Mouse (Mus musculus): ENCODE results near the gene Dbndd1. TPM values are rescaled to one million over a fixed set of nuclear protein-coding genes. Genes with fewer than 3 reads are reported as not detected.
"Not testable (repeated sequence)": the region's sequence is repeated elsewhere in the genome, so short reads cannot be mapped to it uniquely, and the experiment has no call there.

Dbndd1 gene
- 10 to 100 TPM; 13.2 to 15.8 TPM for total RNA-seq (2021)

DNA sequence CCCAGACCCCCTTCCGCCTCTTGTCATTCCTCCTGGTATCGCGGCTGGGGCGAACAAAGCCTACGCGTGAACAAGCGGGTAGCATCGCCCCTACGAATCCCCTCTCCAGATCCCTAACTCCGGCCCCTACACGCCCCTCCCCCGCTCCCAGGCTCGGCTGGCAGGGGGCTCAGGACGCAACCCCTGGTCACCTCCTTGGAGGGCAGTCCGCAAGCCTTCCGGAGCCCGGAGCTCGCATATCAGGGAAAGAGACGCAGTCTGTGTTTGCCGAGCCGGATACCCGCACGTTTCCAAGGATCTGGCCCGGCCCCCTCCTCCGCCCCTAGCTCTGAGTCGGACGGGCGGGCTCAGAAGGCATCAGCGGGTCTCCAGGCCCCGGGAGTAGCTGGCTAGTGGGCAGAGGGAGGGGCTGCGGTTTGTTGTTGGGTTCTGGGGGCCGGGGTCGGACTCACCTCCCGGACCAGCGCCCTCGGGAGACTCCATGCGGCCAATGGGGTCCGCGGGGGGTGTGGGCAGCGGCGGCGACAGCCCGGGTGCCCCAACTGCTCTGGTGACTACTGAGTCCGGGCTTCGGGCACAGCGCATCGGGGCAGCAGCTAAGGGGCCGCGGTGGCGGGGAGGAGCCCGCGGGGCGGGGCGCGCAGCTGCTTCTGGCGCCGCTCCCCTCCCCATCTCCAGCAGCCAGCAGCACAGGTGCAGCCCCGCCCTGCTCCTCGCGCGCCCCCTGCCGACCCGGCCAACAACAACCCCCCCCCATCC is at the start of gene Dbndd1:
Gene Dbndd1, minus strand, starts transcription at position 683 of the 759 bp plus-strand sequence.
- DNase-seq (ENCODE audit: low spot score in 2 of 2) = peak; percentile 40 to 49
- intact Hi-C loops (cut with DNase I) = no loop called here

DNA sequence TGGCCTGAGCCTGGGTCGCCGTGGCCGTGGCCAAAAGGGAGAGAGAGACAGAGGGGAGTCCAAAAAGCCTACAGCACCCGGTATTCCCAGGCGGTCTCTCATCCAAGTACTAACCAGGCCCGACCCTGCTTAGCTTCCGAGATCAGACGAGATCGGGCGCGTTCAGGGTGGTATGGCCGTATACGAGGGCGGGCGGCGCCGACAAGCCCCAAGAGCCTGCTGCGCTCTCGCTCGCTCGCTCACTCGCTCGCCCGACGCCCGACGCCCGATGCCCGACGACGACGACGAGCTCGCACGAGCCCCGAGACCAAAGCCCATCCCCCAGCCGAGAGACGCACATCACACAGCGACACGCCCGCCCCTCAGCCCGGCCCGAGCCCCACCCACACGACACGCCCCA is 49.0 kb upstream of the Dbndd1 start:
- DNase-seq (ENCODE audit: low spot score in 2 of 2); intact Hi-C loops (cut with DNase I): not testable (repeated sequence)

DNA sequence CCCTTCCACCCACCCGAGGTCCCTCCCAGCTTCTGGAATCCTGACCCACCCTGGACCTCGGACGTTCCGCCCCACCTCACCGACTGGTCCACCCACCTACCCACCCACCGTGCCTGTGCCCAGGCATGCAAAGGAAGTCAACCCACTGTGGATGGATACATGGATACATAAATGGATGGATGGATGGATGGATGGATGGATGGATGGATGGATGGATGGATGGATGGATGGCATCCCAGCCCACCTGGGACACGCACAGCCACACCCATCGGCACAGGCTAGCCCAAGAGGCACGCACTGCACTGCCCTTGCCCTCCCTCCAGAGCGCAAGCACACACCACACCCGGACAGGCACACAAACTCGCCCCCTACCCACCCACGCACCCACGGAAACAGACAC is 22.4 kb upstream of the Dbndd1 start:
- intact Hi-C loops (cut with DNase I); DNase-seq (ENCODE audit: low spot score in 2 of 2): not testable (repeated sequence)

DNA sequence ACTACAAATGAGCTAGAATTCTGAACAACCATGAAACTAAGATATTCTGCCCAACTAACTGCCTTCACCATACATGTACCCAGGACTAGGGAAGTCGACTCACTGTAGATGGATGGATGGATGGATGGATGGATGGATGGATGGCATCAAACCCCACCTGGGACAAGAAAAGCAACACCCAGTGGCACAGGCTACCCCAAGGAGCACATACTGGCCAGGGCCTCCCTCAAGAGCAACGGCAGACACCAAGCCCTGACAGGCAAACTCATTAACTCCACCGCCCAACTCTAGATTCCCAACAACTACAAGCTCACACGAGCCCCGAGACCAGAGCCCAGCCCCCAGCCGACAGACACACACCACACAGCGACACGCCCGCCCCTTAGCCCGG is 21.7 kb upstream of the Dbndd1 start:
- no peak for DNase-seq (ENCODE audit: low spot score in 2 of 2)

DNA sequence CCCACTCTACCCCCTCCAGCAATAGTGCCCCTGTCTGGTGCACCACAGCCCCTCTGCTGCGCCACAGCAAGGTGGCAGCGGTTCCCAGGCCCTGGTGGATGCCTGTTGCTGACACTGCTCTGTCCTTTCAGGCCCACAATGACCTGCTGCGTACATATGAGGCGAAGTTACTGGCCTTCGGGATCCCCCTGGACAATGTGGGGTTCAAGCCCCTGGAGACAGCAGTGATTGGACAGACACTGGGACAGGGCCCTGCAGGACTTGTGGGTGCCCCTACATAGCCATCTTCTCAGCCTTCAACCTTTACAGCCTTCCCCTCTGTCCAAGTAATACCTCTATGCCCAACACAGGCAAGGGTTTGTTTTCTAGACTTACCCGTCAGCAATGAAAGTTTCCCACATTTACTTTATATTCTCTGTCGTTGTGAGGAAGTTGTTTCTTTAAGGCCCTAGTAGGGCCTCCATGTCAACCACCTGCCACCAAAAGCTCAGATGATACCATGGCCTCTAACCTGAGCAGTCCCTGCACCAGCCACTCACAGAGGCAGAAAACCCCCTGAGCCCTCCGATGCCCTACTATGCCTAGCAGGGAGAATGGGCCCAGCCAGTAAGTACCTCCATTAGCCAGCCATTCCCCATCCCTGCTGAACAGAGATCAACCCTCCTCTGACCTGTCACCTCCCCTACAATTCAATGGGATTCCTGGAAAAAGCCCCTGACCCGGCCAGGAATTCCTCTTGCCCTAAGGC is 21.2 kb upstream of the Dbndd1 start:
- no peak for DNase-seq (ENCODE audit: low spot score in 2 of 2)
- intact Hi-C loops (cut with DNase I) = no loop called here

More for the DNA sequence above, 21.7 kb upstream of the Dbndd1 start:
- intact Hi-C loops (cut with DNase I) = no loop called here

DNA sequence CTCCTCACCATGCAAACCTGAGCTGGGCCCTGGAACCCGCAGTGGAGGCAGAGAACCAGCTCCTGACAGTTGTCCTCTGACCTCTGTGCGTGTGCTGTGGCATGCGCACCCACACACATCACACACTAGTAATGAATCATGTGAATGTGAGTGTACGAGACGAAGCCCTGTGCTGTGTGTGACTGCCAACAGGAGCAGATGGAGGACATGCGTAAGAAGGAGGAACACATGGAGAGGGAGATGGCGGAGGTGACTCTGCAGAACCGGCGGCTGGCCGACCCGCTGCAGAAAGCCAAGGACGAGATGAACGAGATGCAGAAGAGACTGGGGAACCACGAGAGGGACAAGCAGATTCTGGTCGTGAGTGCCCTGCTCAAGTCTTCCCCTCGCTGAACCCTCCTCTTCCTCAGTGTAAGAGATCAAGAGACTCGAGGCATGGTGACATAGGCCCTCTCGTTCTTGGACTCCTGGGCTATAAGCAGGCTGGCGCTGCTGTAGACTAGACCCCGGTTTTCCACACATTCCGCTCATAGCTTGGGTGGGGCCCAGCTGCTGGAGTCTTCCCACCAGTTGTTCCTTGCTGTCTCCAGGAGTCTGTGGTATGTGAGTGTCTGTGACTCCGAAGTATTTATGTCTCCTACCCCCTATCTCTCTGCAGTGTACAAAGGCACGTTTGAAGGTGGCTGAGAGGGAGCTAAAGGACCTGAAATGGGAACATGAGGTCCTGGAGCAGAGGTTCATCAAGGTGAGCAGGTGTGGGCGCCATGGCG is 12.6 kb upstream of the Dbndd1 start:
- DNase-seq (ENCODE audit: low spot score in 2 of 2) = peak in 1 of 2 experiments; percentile 74
- intact Hi-C loops (cut with DNase I) = no loop called here

DNA sequence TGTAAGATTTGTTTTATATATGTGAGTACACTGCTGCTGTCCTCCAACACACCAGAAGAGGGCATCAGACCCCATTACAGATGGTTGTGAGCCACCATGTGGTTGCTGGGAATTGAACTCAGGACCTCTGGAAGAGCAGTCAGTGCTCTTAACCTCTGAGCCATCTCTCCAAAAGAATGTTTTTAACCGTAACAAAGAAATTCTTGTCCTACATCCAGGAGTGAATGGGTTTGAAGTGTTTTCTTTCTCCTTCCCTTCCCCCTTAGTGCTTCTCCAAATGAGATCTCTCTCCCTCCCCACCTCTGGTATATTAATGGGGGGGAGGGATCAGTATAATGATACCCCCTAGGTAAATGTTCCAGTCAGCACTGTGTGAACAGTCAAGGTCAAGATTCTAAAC is 4.8 kb upstream of the Dbndd1 start:
- intact Hi-C loops (cut with DNase I); DNase-seq (ENCODE audit: low spot score in 2 of 2): not testable (repeated sequence)

DNA sequence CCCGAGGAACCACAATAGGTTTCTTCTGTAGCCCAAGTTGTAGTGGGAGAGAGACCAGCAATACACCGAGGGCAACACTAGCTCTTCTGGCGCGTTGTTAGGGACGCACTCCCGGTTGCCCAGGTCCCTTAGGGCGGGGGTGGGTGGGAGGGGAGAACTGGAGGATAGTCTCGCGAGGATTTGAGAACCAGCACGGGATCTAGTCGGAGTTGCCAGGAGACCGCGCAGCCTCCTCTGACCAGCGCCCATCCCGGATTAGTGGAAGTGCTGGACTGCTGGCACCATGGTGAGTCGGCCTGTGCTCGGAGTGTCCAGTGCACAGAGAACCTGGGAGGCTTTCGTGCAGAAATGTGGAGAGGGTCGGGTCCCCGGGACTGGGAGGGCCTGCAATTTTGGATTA is 3.4 kb upstream of the Dbndd1 start, which contains the start of gene Gas8:
Gene Gas8, plus strand, starts transcription at position 168 of the 400 bp plus-strand sequence.
- intact Hi-C loops (cut with DNase I) = no loop called here
- DNase-seq (ENCODE audit: low spot score in 2 of 2) = peak; percentile 90 to 95

DNA sequence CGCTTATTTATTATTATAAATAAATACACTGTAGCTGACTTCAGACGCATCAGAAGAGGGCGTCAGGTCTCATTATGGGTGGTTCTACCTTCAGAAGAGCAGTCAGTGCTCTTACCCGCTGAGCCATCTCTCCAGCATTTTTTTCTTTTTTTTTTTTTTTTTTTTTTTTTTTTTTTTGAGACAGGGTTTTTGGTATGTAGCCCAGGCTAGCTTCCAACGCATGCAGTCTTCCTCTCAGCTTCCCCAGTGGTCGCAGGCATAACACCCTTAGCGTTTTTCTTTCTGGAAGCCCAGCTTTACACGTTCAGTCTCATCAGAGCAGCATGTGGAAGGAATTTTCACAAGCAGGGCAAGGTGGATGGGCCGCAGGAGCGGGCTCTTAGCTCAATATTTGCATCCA is 2.9 kb upstream of the Dbndd1 start:
- intact Hi-C loops (cut with DNase I) = no loop called here
- no peak for DNase-seq (ENCODE audit: low spot score in 2 of 2)

DNA sequence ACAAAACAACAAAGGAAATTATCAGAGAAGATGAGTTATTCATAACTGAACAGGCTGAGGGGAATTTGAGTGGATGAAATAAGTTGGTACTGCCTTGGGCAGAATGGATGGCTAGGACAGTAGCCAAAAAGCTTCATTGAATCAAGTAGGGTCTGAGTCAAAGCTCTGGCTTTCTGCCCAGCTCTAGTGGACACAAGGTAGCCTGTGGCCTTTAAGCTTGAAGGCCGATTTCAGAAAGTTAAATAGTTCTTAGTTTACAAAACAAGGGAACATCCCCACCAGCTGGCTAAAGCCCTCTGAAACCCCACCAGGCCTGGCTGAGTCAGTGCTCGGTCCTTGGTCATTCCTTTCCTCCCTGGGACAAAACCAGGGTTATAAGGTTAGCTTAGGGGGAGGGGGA is 1.3 kb upstream of the Dbndd1 start:
- intact Hi-C loops (cut with DNase I) = no loop called here
- DNase-seq (ENCODE audit: low spot score in 2 of 2) = no peak

DNA sequence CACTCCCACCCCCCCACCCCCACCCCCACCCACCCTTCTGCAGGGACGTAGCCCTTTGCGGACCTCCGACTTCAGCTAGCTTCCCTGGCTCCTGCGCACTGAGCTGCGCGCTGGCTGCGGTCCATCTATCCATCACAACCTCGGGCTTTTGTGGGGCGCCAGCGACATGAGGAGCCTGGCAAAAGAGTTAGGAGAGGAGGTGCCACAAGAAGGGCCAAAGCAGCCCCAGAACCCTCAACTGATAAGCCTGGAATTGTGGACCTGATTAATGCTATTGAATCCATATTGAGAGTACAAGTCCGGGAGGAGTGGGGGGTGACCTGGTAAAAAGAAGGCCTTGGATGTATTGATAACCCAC is 256 bp upstream of the Dbndd1 start:
- no peak for DNase-seq (ENCODE audit: low spot score in 2 of 2)
- intact Hi-C loops (cut with DNase I) = no loop called here

DNA sequence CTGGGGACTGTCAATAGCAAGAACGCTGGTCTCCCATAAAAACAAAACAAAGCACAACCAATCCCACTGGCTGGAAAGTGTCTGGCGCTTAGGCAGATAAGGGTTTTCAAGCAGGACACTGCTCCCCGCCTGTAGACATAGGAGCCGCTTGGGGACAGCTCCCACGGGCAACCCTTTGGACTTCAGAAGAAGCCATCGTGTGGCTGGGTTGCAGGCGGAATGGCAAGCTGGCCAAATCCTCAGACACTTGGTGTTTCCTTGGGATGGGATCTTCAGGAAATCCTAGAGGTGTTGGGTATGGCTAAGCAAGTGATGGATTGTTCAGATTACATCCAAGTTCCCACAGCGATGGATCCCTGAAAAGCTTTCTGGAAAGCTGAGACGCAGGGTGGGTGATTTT is 1.1 kb downstream of the Dbndd1 start:
- intact Hi-C loops (cut with DNase I) = no loop called here
- DNase-seq (ENCODE audit: low spot score in 2 of 2) = no peak

DNA sequence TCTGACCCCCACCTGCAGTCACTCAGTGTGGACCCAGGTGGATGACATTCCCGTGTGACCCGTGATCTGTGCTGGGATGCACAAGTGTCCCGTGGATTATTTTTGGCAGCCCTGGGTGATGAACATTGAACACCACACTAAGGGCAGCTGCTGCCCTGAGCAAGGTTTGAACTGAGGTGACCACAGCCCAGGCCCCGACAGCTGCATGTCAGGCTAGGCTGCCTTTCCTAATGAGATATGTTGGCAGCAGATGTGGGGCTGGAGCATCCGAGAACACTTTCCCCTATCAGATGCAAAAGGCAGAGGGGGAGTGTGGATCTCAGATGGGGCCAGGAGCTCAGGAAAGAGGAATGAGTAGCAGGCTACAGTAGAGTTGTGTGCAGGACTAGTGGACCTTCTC is 4.4 kb downstream of the Dbndd1 start:
- DNase-seq (ENCODE audit: low spot score in 2 of 2) = no peak
- intact Hi-C loops (cut with DNase I) = no loop called here

DNA sequence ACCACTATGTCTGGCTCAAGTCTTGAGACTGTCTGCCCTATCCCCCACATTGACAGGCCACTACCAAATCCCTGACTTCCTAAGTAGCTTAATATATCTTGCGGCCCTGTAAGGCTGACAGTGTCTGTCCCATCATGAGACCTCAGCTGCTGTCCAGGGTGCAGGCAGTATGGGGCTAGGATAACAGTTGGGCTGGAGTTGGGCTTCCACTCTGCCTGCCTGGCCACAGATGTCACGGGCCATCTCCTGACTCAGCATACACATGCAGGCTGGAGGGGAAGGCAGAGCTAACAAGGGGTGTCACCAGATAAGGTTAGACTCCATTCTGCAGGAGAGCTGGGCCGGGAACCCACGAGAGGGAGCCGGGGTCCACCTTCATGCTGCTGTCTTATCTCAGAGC is 8.1 kb downstream of the Dbndd1 start:
- intact Hi-C loops (cut with DNase I) = no loop called here
- DNase-seq (ENCODE audit: low spot score in 2 of 2) = no peak

DNA sequence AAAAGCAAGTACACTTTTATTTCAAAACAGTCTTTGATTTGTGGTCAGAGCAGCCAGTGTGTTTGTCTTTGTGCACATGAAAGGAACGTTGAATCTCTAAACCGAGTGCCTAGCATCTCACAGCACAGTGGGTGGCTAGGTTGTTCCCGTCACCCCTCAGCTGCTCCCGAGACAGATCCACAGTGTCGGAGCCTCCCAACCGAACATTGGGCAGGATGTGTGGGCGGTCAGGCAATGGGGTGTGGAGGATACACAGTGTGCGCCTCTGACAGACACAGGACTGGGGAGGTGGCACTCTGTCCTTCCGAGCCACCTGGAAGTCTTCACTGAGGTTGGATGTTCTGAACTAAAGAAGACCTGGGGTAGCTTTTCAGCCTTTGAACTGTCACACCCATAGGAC is 9.6 kb downstream of the Dbndd1 start:
- no peak for DNase-seq (ENCODE audit: low spot score in 2 of 2)
- intact Hi-C loops (cut with DNase I) = no loop called here

DNA sequence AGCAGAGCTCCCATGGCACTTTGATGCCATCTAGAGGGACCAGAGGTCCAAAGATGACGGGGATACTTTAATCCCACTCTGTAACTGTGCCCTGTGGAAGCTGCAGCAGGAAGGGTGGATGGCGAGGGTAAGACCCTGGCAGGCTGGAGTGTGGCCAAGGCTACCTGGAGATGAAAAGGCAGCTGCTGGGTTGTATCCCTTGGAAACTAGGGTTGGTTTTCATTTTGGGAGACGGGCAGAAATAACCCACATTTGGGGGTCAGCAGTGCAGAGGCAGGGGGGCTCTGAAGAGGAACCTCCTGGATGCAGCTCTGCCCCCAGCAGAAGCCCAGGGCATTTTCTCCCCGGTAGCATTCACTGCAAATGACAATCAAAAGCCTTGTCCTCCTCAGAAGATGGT is 10.0 kb downstream of the Dbndd1 start:
- intact Hi-C loops (cut with DNase I) = no loop called here
- no peak for DNase-seq (ENCODE audit: low spot score in 2 of 2)

DNA sequence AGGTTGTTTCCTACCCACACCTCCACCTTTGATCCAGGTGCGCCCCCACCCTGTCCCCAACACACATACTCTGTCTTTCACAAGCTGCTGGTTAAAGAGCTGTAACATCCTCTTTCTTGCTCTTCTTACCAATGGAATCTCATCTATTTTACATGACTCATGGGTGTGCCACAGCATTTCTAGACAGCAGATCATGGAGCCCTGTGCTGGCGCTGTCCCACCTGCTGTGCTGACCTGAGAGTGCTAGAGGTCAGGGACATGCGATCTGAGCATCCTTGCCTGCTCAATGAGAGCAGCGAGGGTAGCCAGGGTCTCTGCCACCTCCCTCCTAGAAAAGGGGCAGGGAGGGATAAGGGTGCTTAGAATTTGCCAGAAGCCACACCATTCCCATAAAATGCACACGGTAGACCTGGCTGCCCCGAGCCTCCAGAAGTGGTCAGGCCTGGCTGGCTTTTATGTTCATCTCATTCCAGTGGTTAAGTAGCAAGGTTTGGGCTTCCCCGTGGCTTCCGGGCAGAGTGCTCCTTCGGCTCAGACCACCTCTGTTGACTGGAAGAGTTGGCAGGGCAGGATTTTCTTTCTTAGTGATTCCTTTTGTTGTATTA is 10.6 kb downstream of the Dbndd1 start:
- intact Hi-C loops (cut with DNase I) = no loop called here
- no peak for DNase-seq (ENCODE audit: low spot score in 2 of 2)

DNA sequence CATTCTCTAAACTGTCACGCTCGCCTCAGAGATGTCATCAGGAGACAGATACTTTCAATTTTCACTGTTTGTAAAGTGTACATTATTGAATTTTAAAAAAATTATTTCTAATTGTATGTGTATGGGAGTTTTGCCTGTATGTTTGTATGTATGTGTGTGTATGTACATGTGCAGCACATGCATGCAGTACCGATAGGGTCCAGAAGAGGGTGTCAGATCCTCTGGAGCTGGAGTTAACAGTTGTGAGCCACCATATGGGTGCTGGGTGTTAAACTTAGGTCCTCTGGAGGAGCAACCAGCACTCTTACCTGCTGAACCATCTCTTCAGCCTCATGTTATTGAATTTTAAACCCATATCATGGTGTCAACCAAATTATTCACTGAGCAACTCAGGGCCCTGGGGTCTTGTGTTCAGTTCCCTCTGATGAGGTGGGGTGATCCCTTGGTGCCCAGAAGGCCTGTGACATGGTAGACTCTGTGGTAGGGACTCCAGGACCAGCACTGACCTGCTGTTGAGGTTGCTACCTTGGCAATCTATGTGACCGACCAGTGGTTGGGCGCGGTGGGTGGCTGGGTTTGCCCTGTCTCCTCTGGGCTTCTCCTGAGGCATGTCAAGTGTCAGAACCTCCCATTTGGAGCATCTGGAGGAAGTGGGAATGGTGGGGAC is 11.3 kb downstream of the Dbndd1 start:
- intact Hi-C loops (cut with DNase I) = no loop called here

DNA sequence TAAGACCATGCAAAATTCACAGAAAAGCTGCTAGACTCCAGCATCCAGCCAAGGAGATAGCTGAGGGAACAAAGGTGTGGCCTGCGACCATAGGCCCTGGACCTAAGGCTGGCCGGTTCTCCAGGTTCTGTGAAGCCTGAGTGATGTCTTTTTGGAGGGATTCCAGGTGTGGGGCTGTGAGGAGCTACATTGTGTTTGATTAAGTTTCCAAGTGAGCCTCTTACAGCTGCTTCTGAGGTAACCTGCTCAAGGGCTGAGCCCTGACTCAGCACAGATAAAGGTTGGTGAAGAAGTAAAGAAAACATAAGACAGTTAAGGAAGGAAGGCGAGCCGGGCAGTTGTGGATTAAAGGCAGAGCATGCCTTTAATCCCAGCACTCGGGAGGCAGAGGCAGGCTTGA is 13.1 kb downstream of the Dbndd1 start:
- DNase-seq (ENCODE audit: low spot score in 2 of 2) = no peak

More for the DNA sequence above, 11.3 kb downstream of the Dbndd1 start:
- no peak for DNase-seq (ENCODE audit: low spot score in 2 of 2)

More for the DNA sequence above, 13.1 kb downstream of the Dbndd1 start:
- intact Hi-C loops (cut with DNase I) = no loop called here

All from left cerebral cortex, postnatal 25 days (tissue).